Mouse (Mus musculus) midbrain, postnatal 0 days (tissue): Measurements from ENCODE around the gene Ccdc81. TPM values are rescaled to one million over a fixed set of nuclear protein-coding genes. Genes with fewer than 3 reads are reported as not detected.

Experiments used
- ATAC-seq: fragments of 200-750 bp; cut with Nextera tagmentation; 2 replicates; pipeline ENCODE4 v1.8.0; 2017; ENCODE audit warnings: moderate number of reproducible peaks, mild to moderate bottlenecking, moderate TSS enrichment, moderate library complexity; ENCODE audit not compliant: low FRiP score
- DNase-seq: peaks from one replicate; pipeline ENCODE4 v3.0.0-alpha.2; 2015; ENCODE audit warnings: low spot score
- H3K27ac ChIP-seq: fragments of 300-500 bp; sonication (generic); 2 replicates; pipeline ENCODE4 v1.5.1; 2014; ENCODE audit warnings: low read depth, mild to moderate bottlenecking, low read length, mixed read lengths
- H3K27me3 ChIP-seq: fragments of 300-500 bp; sonication (generic); 2 replicates; pipeline ENCODE4 v1.6.1; 2014; ENCODE audit warnings: low read length, control low read depth, mixed read lengths; ENCODE audit not compliant: insufficient read depth
- H3K36me3 ChIP-seq: fragments of 300-500 bp; sonication (generic); 2 replicates; pipeline ENCODE4 v1.6.1; 2014; ENCODE audit warnings: low read length, control low read depth, mixed read lengths; ENCODE audit not compliant: insufficient read depth
- H3K4me1 ChIP-seq: fragments of 300-500 bp; sonication (generic); 2 replicates; pipeline ENCODE4 v1.6.1; 2014; ENCODE audit warnings: mild to moderate bottlenecking, control low read depth, antibody characterized with exemption, low read length, mixed read lengths; ENCODE audit not compliant: insufficient read depth
- H3K4me2 ChIP-seq: fragments of 300-500 bp; sonication (generic); 2 replicates; pipeline ENCODE4 v1.6.1; 2014; ENCODE audit warnings: low read depth, mild to moderate bottlenecking, low read length, mixed read lengths; ENCODE audit not compliant: poor library complexity, severe bottlenecking
- H3K4me3 ChIP-seq: fragments of 300-500 bp; sonication (generic); 2 replicates; pipeline ENCODE4 v1.5.1; 2014; ENCODE audit warnings: low read depth, mild to moderate bottlenecking, low read length, moderate library complexity
- H3K9ac ChIP-seq: fragments of 300-500 bp; sonication (generic); replicated peaks from 2 replicates; pipeline ENCODE4 v1.6.1; 2014; ENCODE audit warnings: mild to moderate bottlenecking, low read length, moderate library complexity, mixed read lengths; ENCODE audit not compliant: poor library complexity, severe bottlenecking
- H3K9me3 ChIP-seq: fragments of 300-500 bp; sonication (generic); 2 replicates; pipeline ENCODE4 v1.6.1; 2016; ENCODE audit warnings: low read length, control low read depth
- CTCF ChIP-seq: IDR thresholded peaks from 2 replicates; pipeline ENCODE4 v1.5.1; 2016; ENCODE audit warnings: antibody characterized with exemption, mild to moderate bottlenecking
- WGBS: fragments of 180-500 bp; shearing (Covaris S2); extraction: QIAGEN DNeasy Blood & Tissue Kit; methylation state at CpG from one replicate; pipeline ENCODE4 v1.1.7; 2014; 5-methylcytosine and 5-hydroxymethylcytosine counted together
- polyA plus RNA-seq: library from polyadenylated mRNA; unstranded; fragments of >200 nt; fragmentation: Nextera tagmentation; extraction: Ambion mirVana; gene quantifications from 2 replicates; pipeline ENCODE4 v1.2.1, GENCODE M21; 2015
- total RNA-seq: library from RNA; depleted of rRNA; stranded (reverse); fragments of >200 nt; gene quantifications from 2 replicates; pipeline ENCODE4 v1.2.3, GENCODE M21; 2014

Gene Ccdc81
- total and polyA plus RNA-seq, 2 experiments from 2014 or later, result 1.3 to 1.4 TPM

DNA sequence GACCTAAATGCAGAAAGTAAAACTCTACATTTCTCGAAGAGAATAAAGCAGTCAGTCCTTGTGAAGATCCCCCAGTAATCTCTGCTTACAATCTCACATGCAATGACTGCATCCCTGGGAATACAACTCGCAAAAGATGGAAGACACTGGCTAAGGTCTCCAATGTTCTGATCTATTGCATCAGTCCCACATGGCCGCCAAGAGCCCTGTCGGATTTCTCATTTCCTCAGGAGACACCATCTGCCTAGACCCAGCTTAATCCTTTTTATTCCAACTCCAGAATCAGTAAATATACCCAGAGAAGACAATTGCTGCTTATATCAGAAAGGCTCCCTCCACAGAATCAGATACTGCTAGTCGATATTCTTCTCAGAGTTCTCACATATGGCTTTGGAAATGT lies 50.3 kb downstream of the Ccdc81 start:
- 80% methylated on average over 5 of the region's 5 CpGs for WGBS
- DNase-seq, result no peak
- no peaks in the 10 kb centered on the region for H3K9me3 ChIP-seq

DNA sequence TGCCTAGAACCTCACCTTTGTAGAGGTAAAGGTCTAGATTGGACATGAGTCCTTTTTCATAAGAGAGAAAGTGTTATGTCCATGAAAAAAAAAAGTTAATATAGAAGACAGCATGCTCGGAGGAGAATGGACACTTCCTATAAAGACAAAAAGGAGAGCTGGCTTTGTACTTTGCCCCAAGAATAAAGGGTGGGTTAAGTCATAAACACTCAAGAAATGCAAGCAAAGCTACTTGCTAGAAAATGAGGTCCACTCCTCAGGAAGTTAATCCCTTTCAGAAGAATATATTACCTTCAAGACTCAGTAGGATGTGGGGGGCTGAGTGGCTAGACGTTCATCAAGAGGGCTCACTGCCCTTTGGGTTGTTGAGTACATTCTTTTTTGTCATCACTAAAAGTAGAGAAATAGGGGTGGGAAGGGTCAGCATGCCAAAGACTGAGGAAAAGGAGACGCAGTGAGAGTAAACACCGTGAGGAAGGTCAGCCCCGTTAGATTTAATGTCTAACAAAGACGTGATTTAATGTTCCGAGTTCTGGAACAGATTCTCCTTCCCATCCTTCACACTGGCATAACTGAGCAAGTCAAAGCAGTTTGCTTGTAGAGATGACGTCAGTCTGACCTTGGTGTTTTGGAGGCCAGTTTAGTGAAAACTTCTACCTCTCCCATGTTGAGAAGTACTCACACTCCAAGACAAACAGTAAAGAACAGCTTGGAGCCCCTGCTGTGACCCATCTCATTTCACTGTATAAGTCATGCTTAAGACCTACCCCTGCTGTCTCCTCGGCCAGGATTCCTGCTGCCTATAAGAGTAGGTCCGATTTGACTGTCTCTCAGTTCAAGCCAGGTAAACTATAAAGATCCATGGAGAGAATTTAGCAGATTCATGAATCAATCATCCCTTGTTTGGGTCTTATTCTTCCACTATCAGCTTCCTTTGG lies 51.0 kb downstream of the Ccdc81 start:
- no peak overlapping the region for H3K9ac ChIP-seq
- no peak overlapping the region for H3K4me2 ChIP-seq
- no peak for ATAC-seq
- TF ChIP-seq CTCF, result no peak
- 80% methylated on average over 10 of the region's 10 CpGs for WGBS
- no peaks in the 10 kb centered on the region for H3K27me3 ChIP-seq
- no peaks in the 10 kb centered on the region for H3K36me3 ChIP-seq
- H3K27ac ChIP-seq, result no peak overlapping the region
- H3K9me3 ChIP-seq, result no peaks in the 10 kb centered on the region
- peak; percentile 4 for DNase-seq
- no peak overlapping the region for H3K4me3 ChIP-seq
- no peaks in the 10 kb centered on the region for H3K4me1 ChIP-seq

More for the DNA sequence above, 50.3 kb downstream of the Ccdc81 start:
- Histone ChIP-seq H3K4me1 (no peaks in the 10 kb centered on the region), H3K36me3 (no peaks in the 10 kb centered on the region), H3K27ac (no peak overlapping the region), H3K4me2 (no peak overlapping the region), H3K9ac (no peak overlapping the region), H3K27me3 (no peaks in the 10 kb centered on the region), H3K4me3 (no peak overlapping the region)
- TF ChIP-seq CTCF, result no peak
- no peak for ATAC-seq

DNA sequence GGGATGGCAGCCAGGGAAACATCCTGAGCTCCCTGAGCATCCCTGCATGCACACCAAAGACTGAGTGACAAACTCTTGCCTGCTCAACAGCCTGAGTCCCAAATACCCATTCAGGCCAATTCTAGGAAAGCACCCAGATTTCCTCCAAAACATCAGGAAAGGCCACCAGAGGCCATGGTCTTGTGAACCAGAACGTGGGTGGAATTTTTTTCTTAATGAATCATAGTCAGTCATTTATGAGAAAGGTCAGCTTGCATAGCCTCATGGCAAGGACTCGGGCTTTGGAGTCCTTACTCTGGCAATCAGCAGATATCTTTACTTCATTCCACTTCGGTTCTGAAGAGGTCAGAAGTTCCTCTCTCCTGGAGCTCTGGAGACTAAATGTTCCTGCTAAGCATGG lies 52.9 kb downstream of the Ccdc81 start:
- no peak for TF ChIP-seq CTCF
- Histone ChIP-seq H3K27ac (no peak overlapping the region), H3K9ac (no peak overlapping the region), H3K4me2 (no peak overlapping the region), H3K27me3 (no peaks in the 10 kb centered on the region), H3K9me3 (no peaks in the 10 kb centered on the region), H3K36me3 (no peaks in the 10 kb centered on the region), H3K4me3 (no peak overlapping the region), H3K4me1 (no peaks in the 10 kb centered on the region)
- DNase-seq (no peak), ATAC-seq (no peak)
- WGBS, result 79% methylated on average over 3 of the region's 3 CpGs

DNA sequence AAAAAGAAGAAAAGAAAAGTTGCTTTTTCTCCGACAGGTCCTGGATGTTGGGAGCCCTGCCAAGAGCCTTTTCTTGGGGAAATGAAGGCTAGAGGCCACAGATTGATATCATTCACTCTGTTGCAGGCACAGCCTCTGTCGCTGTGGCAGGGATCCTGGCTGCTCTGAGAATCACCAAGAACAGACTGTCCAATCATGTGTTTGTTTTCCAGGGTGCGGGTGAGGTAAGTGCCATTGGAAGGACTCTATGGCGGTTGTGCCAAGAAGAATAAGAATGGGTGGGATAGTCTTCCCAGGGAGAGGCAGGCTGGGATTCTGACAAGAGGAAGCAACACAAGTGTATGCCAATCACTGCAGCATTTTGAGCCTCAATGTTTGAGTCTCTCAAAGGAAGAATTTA lies 57.8 kb downstream of the Ccdc81 start:
- Histone ChIP-seq H3K9ac (no peak overlapping the region), H3K4me2 (no peak overlapping the region), H3K27ac (no peak overlapping the region), H3K4me3 (no peak overlapping the region), H3K4me1 (no peaks in the 10 kb centered on the region), H3K36me3 (no peaks in the 10 kb centered on the region), H3K27me3 (no peaks in the 10 kb centered on the region), H3K9me3 (no peaks in the 10 kb centered on the region)
- no peak for TF ChIP-seq CTCF
- DNase-seq (no peak), ATAC-seq (no peak)
- 80% methylated on average over 4 of the region's 4 CpGs for WGBS

DNA sequence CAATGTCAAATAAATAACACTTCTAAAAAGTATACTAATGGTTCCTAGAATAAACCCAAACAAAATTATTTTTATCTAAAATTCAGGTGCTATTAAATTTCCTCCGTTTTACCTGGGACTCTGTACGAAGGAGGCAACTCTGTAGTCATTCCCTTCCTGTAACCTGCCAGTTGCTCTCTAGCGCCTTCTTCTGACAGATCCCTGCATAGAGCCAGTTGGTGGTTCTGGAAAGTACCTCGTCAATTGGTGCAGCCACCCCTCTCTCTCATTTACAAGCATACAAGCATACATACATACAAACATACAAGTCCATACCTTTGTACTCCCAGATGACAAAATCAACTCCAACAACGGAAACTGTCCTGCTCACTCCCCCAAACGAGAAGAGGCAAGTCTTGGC lies 59.9 kb downstream of the Ccdc81 start:
- 40% methylated on average over 6 of the region's 6 CpGs for WGBS
- H3K27ac ChIP-seq, result no peak overlapping the region
- peak; percentile 64 for TF ChIP-seq CTCF
- ATAC-seq (no peak), DNase-seq (no peak)
- no peak overlapping the region for H3K4me3 ChIP-seq
- no peaks in the 10 kb centered on the region for H3K36me3 ChIP-seq
- H3K27me3 ChIP-seq, result no peaks in the 10 kb centered on the region
- H3K9me3 ChIP-seq, result no peaks in the 10 kb centered on the region
- H3K4me2 ChIP-seq, result no peak overlapping the region
- H3K4me1 ChIP-seq, result no peaks in the 10 kb centered on the region
- H3K9ac ChIP-seq, result no peak overlapping the region

DNA sequence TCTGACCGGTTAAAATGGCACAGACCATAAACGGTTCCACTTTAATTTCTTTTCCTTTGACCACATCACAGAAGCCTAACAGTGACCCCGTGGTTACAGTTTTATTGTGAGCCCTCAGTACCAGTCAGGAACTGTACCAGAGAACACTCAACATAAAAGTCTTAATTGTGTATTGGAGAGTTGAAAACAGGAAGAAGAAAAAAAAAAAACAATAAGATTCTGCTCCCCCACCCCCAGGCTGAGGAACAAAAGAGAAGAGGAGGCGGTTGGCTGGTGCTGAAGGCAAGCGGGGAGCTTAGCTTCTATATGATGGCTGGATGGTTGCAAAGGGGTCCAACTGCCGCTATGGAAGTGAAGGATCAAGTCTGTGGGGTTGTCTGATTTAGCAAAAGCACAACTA lies 60.3 kb downstream of the Ccdc81 start:
- no peak overlapping the region for H3K4me2 ChIP-seq
- DNase-seq, result no peak
- no peaks in the 10 kb centered on the region for H3K27me3 ChIP-seq
- ATAC-seq, result no peak
- H3K4me3 ChIP-seq, result no peak overlapping the region
- no peaks in the 10 kb centered on the region for H3K36me3 ChIP-seq
- 56% methylated on average over 6 of the region's 6 CpGs for whole genome bisulfite sequencing
- no peak for TF ChIP-seq CTCF
- no peak overlapping the region for H3K9ac ChIP-seq
- H3K4me1 ChIP-seq, result no peaks in the 10 kb centered on the region
- no peaks in the 10 kb centered on the region for H3K9me3 ChIP-seq
- H3K27ac ChIP-seq, result no peak overlapping the region
